Mouse (Mus musculus) heart, adult 8-10 months (tissue): ENCODE data around the gene Ddx41. TPM values are rescaled to one million over a fixed set of nuclear protein-coding genes. Genes with fewer than 3 reads are reported as not detected.
"Not testable (repeated sequence)": the region's sequence is repeated elsewhere in the genome, so short reads cannot be mapped to it uniquely, and the experiment has no call there.

Experiments
- DNase-seq: peaks from one replicate; pipeline ENCODE4 v3.0.0; 2022; ENCODE audit warnings: low spot score
- total RNA-seq, 4 experiments: library from RNA; stranded (reverse); gene quantifications; 2 replicates each; pipeline ENCODE4 v1.2.4; 2022

Gene Ddx41
- 10 to 100 TPM; 11.8 to 17.0 (median 13.7) TPM for total RNA-seq

- peak; percentile 100 for DNase-seq
These were observed at the start of gene Ddx41 for GRCm38 (mm10) chr13:55536194-55537175. Gene Ddx41 (minus strand): TSS chr13:55536658.

DNA sequence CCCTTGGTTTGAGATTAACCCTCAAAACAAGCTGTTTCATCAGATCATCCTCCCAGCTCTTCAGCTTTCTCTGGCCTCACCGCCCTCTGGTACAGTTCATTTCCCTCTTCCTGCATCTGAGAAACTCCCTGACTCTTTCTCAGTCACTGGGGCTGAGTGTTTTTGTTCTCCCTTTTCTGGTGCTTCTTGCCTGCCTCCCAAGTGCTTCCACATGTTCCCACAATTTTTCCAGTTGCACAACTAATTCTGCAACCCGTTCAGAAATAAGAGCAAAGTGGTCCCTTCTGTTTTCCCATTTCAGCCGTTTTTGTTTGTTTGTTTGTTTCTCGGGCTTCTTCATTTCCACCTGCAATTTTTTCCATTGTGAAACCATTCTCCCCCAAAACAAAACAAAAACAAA, 41.6 kb upstream of the Ddx41 start:
- DNase-seq = no peak

- not testable (repeated sequence) for DNase-seq
These were observed 40.4 kb upstream of the Ddx41 start for GRCm38 (mm10) chr13:55576872-55577271.

DNA sequence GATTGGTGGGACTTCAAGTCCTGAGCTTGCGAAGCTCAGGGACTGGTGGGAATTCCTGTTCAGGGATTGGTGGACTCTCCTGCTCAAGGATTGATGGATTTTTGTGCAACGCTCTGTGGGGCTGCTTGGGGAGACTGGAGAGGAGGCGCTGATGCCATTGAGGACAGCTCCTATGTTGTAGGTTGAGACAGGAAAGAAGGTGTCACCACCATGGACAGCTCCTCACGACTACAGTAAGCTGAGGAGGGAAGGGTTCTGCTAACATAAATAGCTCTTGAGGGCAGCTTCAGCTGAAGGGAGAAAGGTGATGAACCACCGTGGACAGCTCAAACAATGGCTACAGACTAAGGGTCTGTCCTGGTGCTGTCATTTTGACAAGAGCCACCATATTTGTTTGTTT, 39.5 kb upstream of the Ddx41 start:
- no peak for DNase-seq

- DNase-seq = no peak
These were observed 37.9 kb upstream of the Ddx41 start for GRCm38 (mm10) chr13:55574321-55574720.

DNA sequence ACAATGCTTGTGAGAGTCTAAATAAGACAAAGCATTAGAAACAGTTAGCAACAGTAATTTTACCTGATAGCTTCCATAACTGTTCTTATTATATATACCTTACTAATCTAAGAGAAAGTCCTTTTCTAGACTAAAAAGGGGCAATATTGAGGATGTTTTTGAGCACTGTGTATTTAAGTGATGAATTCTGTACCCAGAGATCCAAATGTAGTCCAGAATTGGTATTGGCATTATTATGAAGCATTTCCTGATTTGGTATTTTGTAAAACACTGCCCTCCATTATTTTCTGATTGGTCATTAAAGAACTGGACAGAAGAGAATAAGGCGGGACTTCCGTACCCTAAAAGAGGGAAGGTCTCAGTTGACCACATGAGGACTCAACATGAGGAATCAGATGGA, 37.0 kb upstream of the Ddx41 start, which contains the start of gene Tmed9:
TSS of gene Tmed9 (plus strand) at position 301 of the 400 bp plus-strand sequence.
- DNase-seq = no peak

DNA sequence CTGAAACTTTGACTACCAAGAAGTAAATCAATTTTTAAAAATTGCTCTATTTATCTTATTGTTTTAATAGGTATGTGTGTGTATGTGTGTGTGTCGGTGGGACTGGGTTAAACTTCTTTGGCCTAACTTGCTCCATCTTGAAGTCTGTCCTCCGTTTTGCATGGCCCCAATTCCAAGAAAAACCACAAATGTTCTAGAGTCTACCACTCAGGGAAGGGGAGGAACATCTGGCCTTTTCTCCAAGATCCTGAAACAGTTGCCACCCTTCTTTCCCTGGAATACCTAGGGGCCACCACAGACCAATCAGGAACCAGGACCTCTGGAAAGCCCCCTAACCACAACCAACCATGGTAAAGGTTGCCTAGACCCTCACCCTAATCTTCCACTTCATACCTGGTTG, 35.5 kb upstream of the Ddx41 start:
- no peak for DNase-seq

DNA sequence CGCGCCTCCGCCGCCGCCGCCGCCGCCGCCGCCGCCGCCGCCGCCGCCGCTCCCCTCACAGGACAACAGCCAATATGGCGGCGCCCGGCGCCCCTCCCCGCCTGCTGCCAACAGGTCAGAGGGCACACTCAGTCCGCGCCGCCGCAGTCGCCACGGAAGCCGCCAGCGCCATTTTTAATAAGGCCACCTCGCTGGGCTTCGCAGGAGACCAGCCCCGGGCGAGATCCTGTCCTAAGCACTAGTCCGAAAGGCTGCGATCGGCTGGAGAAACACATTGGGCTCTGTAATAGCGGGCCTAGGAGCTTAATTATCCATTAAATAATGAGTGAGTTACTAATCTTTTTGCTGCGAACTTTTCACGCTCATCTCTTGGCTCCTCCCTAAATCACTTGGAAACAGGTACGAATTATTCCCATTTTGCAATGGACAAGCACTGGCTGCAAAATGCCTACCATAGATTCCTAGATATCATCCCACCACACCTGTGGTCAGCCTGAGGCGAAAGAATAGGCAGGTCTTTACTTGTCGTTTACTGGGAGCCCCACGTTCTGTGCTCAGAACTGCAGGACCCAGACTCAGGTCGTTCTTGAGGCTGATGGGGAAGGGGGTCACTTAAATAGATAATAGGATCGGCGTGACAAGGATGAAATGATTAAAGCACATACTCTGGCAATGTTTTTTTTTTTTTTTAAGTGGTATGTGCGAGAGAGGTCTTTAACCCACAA, 34.7 kb upstream of the Ddx41 start, which contains the start of gene Fam193b:
TSS of gene Fam193b (minus strand) at position 94 of the 725 bp plus-strand sequence.
- peak; percentile 95 for DNase-seq

GRCm38 (mm10) chr13:55570286-55570973, 34.0 kb upstream of the Ddx41 start:
- DNase-seq = peak; percentile 11

- DNase-seq = no peak
These were observed 33.3 kb upstream of the Ddx41 start for GRCm38 (mm10) chr13:55569726-55570285.

DNA sequence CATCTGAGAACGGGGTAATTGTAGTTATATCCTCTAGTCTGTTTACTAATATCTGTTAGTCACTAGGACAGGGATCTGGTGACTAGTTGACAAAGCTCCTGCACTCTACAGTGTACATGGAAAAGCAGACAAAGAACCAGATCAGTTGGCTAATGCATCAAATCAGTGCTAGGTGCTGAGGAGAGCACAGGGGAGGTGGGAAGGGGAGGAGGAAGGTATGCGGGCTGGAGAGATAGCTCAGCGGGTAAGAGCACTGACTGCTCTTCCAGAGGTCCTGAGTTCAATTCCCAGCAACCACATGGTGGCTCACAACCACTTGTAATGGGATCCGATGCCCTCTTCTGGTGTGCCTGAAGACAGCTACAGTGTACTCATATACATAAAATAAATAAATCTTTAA, 32.1 kb upstream of the Ddx41 start:
- not testable (repeated sequence) for DNase-seq

DNA sequence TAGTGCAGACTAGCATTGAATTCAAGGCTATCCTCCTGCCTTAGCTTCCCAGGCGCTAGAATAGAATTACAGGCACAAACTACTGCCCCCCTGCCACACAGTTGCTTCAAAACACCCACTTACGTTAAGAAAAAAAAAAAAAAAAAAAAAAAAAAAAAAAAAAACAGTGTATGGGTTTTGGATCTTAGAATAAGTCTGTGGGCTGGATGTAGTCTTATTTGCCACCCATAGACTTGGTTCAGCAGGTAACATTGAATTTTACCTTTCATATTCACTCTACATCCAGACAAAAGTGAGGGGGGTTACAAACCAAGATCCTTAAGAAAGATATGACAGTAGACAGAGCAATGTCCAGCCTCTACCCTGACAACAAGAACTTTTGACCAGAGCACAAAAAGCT, 31.5 kb upstream of the Ddx41 start:
- no peak for DNase-seq

GRCm38 (mm10) chr13:55567001-55567400, 30.5 kb upstream of the Ddx41 start:
- DNase-seq = no peak

DNA sequence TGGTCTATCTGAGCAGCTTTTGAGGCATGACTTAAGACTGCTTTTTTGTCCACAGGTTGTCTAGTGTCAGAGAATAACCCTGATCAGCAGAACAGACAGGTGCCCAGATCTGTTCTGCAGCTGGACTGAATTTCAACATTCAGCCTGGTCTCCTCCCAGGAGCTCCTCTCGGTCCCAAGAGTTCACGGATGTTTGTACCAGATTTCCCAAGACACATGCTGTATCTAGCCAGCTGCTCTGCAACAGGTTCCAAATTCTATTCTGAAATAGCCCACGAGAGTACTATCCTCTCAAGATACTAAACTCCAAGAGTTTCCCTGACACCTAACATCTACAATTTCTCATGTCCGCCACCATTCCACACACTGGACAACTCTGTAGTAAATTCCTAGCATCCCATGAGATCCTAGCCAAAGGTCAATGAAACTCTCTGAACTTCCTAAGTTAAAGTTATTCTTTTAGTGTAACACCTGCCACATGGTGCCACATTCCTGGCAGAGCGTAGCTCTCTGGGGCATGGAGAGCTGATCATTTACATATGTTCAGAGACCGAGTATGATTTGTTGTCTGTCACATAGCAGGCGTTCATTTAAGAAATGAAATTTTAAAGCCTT, 26.9 kb upstream of the Ddx41 start:
- no peak for DNase-seq

DNA sequence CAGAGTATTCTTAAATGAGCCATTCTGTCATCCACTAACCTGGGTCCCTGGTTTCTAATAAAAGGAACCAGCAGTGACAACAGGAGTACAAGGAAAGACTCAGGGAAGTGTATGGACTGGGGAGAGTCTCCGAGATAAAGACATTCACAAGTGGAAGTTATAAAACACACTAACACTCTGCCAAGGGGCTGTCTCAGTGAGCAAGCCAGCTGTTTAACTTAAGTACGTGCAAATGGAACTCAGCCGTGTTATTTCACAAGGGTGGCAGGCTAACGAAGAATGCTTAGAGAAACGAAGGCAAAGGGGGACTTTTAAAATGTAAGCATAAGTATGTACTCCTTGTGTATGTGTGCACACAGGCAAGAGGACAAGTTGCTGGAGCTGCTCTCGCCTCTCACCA, 21.0 kb upstream of the Ddx41 start:
- no peak for DNase-seq

GRCm38 (mm10) chr13:55555921-55556320, 19.5 kb upstream of the Ddx41 start:
- DNase-seq = no peak

DNA sequence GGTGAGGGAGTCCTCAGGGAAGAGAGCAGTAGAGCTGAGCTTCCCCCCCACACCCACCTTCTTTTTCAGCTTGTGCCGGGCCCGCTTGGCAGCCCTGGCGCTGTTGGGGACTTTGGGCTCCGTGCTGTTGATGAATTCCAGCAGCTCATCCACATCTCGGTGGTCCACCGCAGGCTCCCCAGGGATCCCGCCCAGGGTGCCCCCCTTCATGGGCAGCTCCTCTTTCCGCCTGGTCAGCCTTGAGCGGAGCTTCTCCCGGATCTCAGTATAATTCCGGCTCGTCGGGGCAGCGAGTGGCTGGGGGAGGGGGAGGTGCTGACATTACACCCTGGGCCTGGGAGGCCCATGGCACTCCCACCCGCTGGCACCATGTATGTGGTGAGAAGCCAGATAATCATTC, 12.6 kb upstream of the Ddx41 start:
- no peak for DNase-seq

- DNase-seq = no peak
These were observed 12.0 kb upstream of the Ddx41 start for GRCm38 (mm10) chr13:55548426-55548825.

GRCm38 (mm10) chr13:55547916-55548315, 11.5 kb upstream of the Ddx41 start:
- DNase-seq = no peak

- no peak for DNase-seq
These were observed 8.3 kb upstream of the Ddx41 start for GRCm38 (mm10) chr13:55544792-55545191.

DNA sequence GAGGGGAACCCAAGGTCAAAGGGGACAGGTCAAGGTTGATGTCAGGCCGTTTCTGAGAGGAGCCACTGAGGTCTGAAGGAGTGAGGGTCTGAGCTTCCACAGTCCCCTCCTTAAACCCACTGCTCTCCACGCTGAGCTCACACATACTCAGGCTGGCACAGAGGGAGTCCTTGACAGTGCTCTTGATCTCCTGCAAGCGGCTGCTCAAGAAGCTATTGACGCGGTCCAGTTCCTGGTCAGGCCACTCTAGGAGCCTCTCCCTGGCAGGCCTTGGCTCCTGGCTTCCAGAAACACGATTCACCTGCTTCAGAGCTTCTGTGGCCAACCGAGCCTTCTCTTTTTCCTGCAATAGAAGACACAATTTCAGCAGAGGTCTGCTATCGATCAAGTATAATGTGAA, 7.0 kb upstream of the Ddx41 start:
- no peak for DNase-seq
